Mouse (Mus musculus) heart, embryonic 12.5 days (tissue): ENCODE results near the gene Map3k5. TPM values are rescaled to one million over a fixed set of nuclear protein-coding genes. Genes with fewer than 3 reads are reported as not detected.

Experiments used
- ATAC-seq: fragments of 200-750 bp; cut with Nextera tagmentation; 2 replicates; pipeline ENCODE4 v1.8.0; 2017; ENCODE audit warnings: moderate TSS enrichment, moderate library complexity; ENCODE audit not compliant: insufficient number of reproducible peaks, low FRiP score
- H3K27ac ChIP-seq: fragments of 300-500 bp; sonication (generic); 2 replicates; pipeline ENCODE4 v1.5.1; 2016; ENCODE audit warnings: mild to moderate bottlenecking, moderate library complexity; ENCODE audit not compliant: poor library complexity, severe bottlenecking
- H3K27me3 ChIP-seq: fragments of 300-500 bp; sonication (generic); replicated peaks from 2 replicates; pipeline ENCODE4 v1.6.1; 2016; ENCODE audit warnings: mild to moderate bottlenecking, moderate library complexity
- H3K36me3 ChIP-seq: fragments of 300-500 bp; sonication (generic); 2 replicates; pipeline ENCODE4 v1.6.1; 2016; ENCODE audit warnings: mild to moderate bottlenecking, moderate library complexity
- H3K4me1 ChIP-seq: fragments of 300-500 bp; sonication (generic); replicated peaks from 2 replicates; pipeline ENCODE4 v1.6.1; 2016; ENCODE audit warnings: mild to moderate bottlenecking
- H3K4me2 ChIP-seq: fragments of 300-500 bp; sonication (generic); 2 replicates; pipeline ENCODE4 v1.6.1; 2016; ENCODE audit warnings: mild to moderate bottlenecking, moderate library complexity
- H3K4me3 ChIP-seq: fragments of 300-500 bp; sonication (generic); 2 replicates; pipeline ENCODE4 v1.5.1; 2016; ENCODE audit warnings: mild to moderate bottlenecking
- H3K9ac ChIP-seq: fragments of 300-500 bp; sonication (generic); 2 replicates; pipeline ENCODE4 v1.6.1; 2016; ENCODE audit warnings: mild to moderate bottlenecking, moderate library complexity
- H3K9me3 ChIP-seq: fragments of 300-500 bp; sonication (generic); replicated peaks from 2 replicates; pipeline ENCODE4 v1.6.1; 2016; ENCODE audit warnings: mild to moderate bottlenecking, moderate library complexity
- WGBS: fragments of 180-500 bp; shearing (Covaris S2); methylation state at CpG from one replicate; pipeline ENCODE4 v1.1.7; 2016; 5-methylcytosine and 5-hydroxymethylcytosine counted together
- polyA plus RNA-seq: library from polyadenylated mRNA; unstranded; fragments of >200 nt; fragmentation: Nextera tagmentation; extraction: Ambion mirVana; gene quantifications from 2 replicates; pipeline ENCODE4 v1.2.1, GENCODE M21; 2016

Map3k5 gene
- polyA plus RNA-seq, 1 experiment from 2014 or later: 4.8 TPM

DNA sequence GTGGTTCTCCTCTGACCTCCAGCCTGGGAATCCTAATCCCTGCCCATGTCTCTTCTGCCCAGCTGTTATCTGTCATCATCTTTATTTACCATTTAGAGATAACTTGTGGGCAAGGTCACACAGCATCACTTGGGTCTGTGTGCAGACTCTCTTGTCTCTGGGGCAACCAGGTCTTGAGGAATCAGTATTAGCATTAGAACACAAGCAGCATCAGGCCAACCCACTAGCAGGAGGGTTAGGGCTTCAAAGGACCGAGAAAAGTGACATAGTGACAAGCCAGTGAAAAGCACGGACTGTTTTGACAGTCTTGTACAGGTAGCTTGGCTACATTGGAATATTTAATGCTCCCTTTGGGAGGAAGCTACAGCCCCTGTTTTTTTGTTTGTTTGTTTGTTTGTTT is 153.6 kb downstream of the Map3k5 start:
- Histone ChIP-seq H3K27me3 (no peaks in the 10 kb centered on the region), H3K36me3 (peaks cover 2% of the 10 kb centered on the region), H3K4me3 (no peak overlapping the region), H3K4me2 (no peak overlapping the region), H3K9me3 (no peaks in the 10 kb centered on the region), H3K9ac (no peak overlapping the region), H3K27ac (no peak overlapping the region), H3K4me1 (no peaks in the 10 kb centered on the region)
- WGBS: 74% methylated on average over 2 of the region's 2 CpGs
- no peak for ATAC-seq

DNA sequence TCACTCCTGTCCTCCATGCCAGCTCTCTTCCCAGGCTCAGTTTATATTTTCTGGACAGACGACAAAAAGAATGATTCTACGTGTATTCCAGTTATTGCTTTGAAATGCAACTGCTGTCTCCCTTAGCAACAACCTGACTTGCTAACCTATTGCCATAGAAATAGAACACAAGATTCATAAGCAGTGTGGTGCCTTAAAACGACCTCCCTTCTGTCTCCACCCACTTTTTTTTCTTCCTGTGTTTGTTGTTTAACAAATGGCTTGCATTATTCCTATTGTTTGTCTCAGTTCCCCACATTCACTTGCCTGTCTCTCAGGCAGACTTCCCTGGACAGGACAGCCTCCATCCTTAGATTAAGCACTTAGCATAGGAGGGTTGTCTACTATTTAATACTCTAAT is 154.8 kb downstream of the Map3k5 start:
- no peaks in the 10 kb centered on the region for H3K9me3 ChIP-seq
- 76% methylated on average over 3 of the region's 3 CpGs for WGBS
- ATAC-seq: no peak
- H3K4me1 ChIP-seq: no peaks in the 10 kb centered on the region
- H3K27me3 ChIP-seq: no peaks in the 10 kb centered on the region
- H3K4me2 ChIP-seq: no peak overlapping the region
- no peak overlapping the region for H3K4me3 ChIP-seq
- no peak overlapping the region for H3K9ac ChIP-seq
- no peaks in the 10 kb centered on the region for H3K36me3 ChIP-seq
- H3K27ac ChIP-seq: no peak overlapping the region

DNA sequence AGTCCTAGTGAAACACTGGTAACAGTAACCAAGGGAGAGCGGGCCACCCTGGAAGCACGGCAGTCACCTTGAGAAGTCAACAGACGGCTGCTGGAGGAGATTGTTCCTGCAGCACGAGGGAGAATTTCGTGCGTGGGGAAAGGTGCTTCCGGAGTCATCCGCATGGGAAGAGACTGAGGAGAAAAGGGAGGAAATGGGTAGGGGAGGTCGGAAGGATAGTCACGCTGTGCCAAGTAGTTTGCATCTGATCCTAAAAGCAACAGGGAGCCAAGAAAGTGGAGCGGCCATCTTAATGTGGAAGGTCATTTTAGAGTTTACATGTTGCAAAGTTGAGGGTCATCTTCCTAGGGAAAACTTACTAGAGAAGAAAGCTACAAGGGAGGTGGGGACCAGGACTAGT is 155.9 kb downstream of the Map3k5 start:
- 90% methylated on average over 11 of the region's 11 CpGs for WGBS
- Histone ChIP-seq H3K27me3 (no peaks in the 10 kb centered on the region), H3K4me1 (no peaks in the 10 kb centered on the region), H3K27ac (no peak overlapping the region), H3K4me3 (no peak overlapping the region), H3K9me3 (no peaks in the 10 kb centered on the region), H3K36me3 (no peaks in the 10 kb centered on the region), H3K9ac (no peak overlapping the region), H3K4me2 (no peak overlapping the region)
- ATAC-seq: no peak

DNA sequence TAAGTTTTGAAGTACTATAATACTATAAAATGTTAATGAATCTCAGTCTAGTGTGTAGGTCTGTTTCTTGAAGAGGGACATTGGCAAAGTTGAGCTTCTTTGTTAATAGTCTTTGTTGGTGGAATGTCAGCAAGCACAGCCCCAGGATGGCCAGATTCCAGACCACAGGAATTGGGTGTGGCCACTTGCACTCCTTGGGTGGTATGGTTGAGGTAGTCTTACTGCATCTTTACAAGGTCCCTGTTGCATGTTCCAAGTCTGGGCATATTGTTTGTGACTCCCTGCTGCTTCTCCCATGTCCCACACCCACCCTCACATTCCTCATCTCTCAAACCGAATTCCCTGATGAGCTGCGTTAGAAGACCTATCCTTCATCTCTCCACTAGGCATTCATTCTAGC is 157.1 kb downstream of the Map3k5 start:
- Histone ChIP-seq H3K9me3 (no peaks in the 10 kb centered on the region), H3K4me1 (no peaks in the 10 kb centered on the region), H3K36me3 (no peaks in the 10 kb centered on the region), H3K9ac (no peak overlapping the region), H3K4me3 (no peak overlapping the region), H3K27me3 (no peaks in the 10 kb centered on the region), H3K4me2 (no peak overlapping the region), H3K27ac (no peak overlapping the region)
- ATAC-seq: no peak
- 87% methylated on average over 2 of the region's 2 CpGs for WGBS

DNA sequence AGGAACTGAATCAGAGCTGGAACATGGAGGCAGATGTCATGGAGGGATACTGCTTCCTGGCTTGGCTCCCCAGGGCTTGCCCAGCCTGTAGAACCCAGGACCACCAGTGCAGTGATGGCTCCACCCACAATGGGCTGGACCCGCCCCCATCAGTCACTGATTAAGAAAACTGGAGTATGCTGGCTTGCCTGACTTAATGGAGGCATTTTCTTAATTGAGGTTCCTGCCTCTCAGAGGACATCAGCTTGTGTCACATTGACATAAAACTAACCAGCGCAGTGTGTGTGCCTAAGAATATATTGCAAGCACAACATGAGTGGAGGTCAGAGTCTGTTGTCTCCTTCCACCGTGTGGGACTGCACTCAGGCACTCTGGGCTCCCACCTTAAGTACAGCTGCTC is 158.1 kb downstream of the Map3k5 start:
- no peak overlapping the region for H3K4me3 ChIP-seq
- no peak for ATAC-seq
- H3K4me1 ChIP-seq: no peaks in the 10 kb centered on the region
- H3K9ac ChIP-seq: no peak overlapping the region
- H3K36me3 ChIP-seq: no peaks in the 10 kb centered on the region
- H3K27ac ChIP-seq: no peak overlapping the region
- H3K9me3 ChIP-seq: no peaks in the 10 kb centered on the region
- no peak overlapping the region for H3K4me2 ChIP-seq
- 77% methylated on average over 3 of the region's 3 CpGs for WGBS
- H3K27me3 ChIP-seq: no peaks in the 10 kb centered on the region

DNA sequence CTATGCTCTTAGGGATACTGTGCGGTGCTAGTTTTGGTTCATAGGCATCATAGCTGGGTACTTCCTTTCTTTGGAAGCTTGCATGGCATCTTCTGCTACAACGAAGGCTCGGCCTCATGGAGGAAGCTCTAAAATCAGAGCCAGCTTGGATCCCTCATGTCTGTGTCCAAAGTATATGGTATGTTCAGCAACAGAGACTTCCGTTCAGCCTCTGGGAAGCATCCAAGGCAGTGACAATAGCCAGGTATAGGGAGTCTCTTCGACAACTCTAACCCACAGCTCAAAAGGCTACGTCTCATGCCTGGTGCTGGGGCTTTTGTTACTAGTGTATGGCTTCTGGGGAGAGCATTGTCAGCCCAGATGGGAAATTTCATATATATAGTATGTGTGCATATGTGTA is 167.2 kb downstream of the Map3k5 start:
- WGBS: 86% methylated on average over 6 of the region's 6 CpGs

DNA sequence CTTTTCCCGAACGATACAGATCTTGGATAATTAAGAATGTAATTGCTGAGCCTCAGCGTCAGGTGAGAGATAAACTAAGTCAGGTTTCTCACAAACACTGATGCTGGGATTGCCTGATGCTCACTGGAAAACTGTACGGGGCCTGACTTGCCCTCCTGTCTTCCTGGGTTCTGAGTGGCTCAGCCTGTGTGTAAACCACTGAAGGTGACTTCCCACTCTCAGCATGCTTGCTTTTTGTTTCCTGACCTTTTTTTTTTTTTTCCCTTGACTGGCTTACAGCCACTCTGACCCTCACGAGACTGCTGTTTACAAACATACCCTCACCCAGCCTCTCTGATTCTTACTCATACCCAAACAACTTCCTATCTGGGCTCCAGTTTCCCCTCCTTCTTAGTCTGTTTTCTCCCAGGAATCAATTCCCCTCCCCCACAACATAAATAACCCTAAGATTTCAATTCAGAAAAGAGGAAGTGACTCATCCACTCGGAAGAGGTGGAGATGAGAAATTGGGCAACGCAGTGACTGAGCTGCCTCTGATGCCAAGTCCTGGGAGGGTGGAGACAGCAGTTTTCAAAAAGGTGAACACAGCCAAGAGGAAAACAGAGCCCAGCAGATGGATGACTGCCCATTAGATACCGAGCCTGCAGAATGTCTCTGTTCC is 170.1 kb downstream of the Map3k5 start:
- Histone ChIP-seq H3K4me1 (peaks cover 13% of the 10 kb centered on the region), H3K9ac (no peak overlapping the region), H3K9me3 (no peaks in the 10 kb centered on the region), H3K27me3 (no peaks in the 10 kb centered on the region), H3K4me2 (no peak overlapping the region), H3K27ac (no peak overlapping the region), H3K36me3 (peaks cover 32% of the 10 kb centered on the region), H3K4me3 (no peak overlapping the region)
- ATAC-seq: peak; percentile 58
- WGBS: 57% methylated on average over 8 of the region's 8 CpGs

More for the DNA sequence above, 167.2 kb downstream of the Map3k5 start:
- no peak for ATAC-seq
- no peak overlapping the region for H3K4me2 ChIP-seq
- no peak overlapping the region for H3K27ac ChIP-seq
- H3K36me3 ChIP-seq: peaks cover 21% of the 10 kb centered on the region
- H3K27me3 ChIP-seq: no peaks in the 10 kb centered on the region
- no peak overlapping the region for H3K9ac ChIP-seq
- H3K4me1 ChIP-seq: peaks cover 13% of the 10 kb centered on the region
- H3K9me3 ChIP-seq: no peaks in the 10 kb centered on the region
- no peak overlapping the region for H3K4me3 ChIP-seq

DNA sequence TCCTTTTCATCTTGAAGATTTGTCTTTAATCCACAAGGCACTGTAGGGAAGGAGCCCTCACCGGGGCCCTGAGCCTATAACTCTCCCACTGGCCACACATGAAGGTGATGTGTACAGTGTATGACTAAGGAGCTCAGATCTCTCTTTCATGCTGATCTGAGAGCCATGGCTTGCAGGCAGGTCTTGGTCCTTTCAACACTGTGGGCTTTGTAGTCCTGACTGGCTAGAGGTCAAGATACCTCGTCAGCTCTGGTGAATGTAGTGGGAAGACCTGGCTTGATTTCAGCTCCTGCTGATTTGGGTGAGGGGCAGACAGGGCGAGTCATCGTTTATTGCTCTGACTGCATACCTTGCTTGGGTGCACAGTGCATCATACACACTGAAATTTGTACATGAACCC is 171.3 kb downstream of the Map3k5 start:
- WGBS: 60% methylated on average over 4 of the region's 4 CpGs
- H3K4me3 ChIP-seq: no peak overlapping the region
- no peak overlapping the region for H3K9ac ChIP-seq
- no peak overlapping the region for H3K27ac ChIP-seq
- ATAC-seq: peak; percentile 43; the same call in 1 of the 2 replicates
- H3K27me3 ChIP-seq: no peaks in the 10 kb centered on the region
- H3K4me2 ChIP-seq: no peak overlapping the region
- H3K9me3 ChIP-seq: no peaks in the 10 kb centered on the region
- H3K36me3 ChIP-seq: peaks cover 23% of the 10 kb centered on the region
- H3K4me1 ChIP-seq: peaks cover 13% of the 10 kb centered on the region

DNA sequence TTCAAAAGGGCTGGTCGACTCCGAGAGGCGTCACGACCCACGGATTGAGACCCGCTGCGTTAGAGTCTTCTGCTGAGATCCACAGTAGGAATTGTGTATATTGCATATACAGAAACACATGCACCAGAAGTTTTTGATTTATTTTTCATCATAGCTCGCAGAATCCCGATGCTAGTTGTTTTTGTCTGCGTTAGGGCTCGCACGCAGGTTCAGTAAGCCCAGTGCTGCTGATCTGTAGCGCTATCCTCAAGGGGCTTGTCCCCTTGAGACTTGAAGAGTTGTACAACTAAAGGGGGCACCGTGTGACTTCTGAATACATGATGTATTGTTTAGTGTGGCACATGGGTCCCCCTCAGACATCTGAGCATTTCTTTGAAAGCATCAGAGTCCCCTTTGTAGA is 172.8 kb downstream of the Map3k5 start:
- WGBS: 90% methylated on average over 14 of the region's 14 CpGs
- no peak for ATAC-seq

DNA sequence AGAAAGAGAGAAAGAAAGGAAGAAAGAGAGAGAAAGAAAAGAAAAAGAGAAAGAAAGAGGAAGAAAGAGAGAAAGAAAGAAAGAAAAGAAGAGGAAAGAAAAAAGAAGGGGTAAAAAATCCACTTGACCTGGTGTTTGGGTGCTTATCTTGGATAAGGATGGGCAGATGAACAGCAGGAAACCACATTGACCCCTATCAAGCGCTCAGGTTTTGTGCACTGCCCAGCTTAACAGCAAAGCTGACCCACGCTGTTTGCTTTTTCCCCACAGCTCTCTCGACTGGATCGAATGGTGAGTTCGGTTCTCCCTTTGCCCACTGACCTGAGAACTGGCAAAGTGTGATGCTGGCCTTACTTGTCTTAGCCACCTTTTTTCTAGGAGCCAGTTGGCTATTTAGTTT is 177.2 kb downstream of the Map3k5 start:
- no peak for ATAC-seq
- peaks cover 23% of the 10 kb centered on the region for H3K36me3 ChIP-seq
- 76% methylated on average over 5 of the region's 5 CpGs for WGBS
- no peak overlapping the region for H3K4me3 ChIP-seq
- no peak overlapping the region for H3K27ac ChIP-seq
- no peaks in the 10 kb centered on the region for H3K27me3 ChIP-seq
- H3K4me1 ChIP-seq: no peaks in the 10 kb centered on the region
- H3K9ac ChIP-seq: no peak overlapping the region
- no peaks in the 10 kb centered on the region for H3K9me3 ChIP-seq
- H3K4me2 ChIP-seq: no peak overlapping the region

More for the DNA sequence above, 172.8 kb downstream of the Map3k5 start:
- H3K4me3 ChIP-seq: no peak overlapping the region
- no peak overlapping the region for H3K27ac ChIP-seq
- peaks cover 13% of the 10 kb centered on the region for H3K4me1 ChIP-seq
- no peak overlapping the region for H3K9ac ChIP-seq
- no peaks in the 10 kb centered on the region for H3K9me3 ChIP-seq
- H3K4me2 ChIP-seq: no peak overlapping the region
- H3K27me3 ChIP-seq: no peaks in the 10 kb centered on the region
- H3K36me3 ChIP-seq: peaks cover 22% of the 10 kb centered on the region

DNA sequence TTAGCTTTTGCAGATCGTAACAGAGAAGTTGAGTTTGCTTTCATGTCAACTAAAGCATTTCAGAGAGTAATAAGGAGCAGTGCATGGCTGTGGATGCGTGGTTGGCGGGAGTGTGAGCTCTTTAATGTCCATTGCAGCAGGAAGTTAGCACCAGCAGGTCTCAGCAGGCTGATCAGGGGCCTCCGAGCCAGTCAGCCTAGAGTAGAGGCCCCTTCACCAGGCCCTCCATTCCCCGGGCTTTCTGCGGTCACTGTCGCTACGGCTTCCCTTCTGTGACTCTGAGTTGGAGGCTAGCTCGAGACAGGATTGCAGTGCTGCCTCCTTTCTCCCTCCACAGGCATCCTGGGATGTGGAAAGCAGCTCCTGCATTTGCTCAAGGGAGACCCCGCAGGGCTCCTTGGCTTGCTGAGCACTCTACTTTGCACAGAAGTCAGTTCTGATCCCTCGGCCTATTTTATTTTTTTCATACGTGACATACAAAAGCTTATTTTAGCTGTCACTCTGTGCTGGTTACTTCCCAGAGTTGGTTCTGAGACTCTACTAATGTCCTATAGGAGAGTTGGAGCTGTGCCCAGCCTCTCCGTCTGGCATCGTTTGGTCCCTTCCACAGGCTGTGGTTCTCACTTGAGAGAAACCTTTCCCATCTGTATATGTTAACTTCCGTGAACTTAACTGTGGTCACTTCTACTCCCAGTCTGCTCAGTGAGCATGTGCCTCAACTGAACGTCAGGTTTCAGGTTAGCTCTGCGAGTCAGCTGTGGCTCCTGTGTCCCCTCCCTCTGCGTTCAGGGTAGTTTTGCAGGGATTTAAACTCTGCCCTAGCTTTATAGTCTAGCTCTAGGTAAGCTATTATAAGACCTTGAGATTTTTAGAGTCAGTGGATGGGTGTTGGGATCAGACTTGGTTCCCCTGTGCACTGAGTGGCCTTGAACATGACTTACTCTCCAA is 178.0 kb downstream of the Map3k5 start:
- no peak overlapping the region for H3K4me3 ChIP-seq
- no peaks in the 10 kb centered on the region for H3K27me3 ChIP-seq
- ATAC-seq: no peak
- no peaks in the 10 kb centered on the region for H3K9me3 ChIP-seq
- H3K9ac ChIP-seq: no peak overlapping the region
- WGBS: 81% methylated on average over 18 of the region's 18 CpGs
- H3K27ac ChIP-seq: no peak overlapping the region
- peaks cover 19% of the 10 kb centered on the region for H3K36me3 ChIP-seq
- no peak overlapping the region for H3K4me2 ChIP-seq
- H3K4me1 ChIP-seq: no peaks in the 10 kb centered on the region
